Mouse (Mus musculus) cortical plate, adult 2 months (tissue): ENCODE data around the gene Shf.

ENCODE experiments used
- CTCF ChIP-seq: fragments of 200-500 bp; IDR thresholded peaks from 2 replicates; pipeline ENCODE4 v1.5.1; 2011; ENCODE audit warnings: mild to moderate bottlenecking, control low read depth, low read length; ENCODE audit not compliant: insufficient read depth; ENCODE audit errors: extremely low read depth
- POLR2A ChIP-seq: fragments of 200-500 bp; IDR thresholded peaks from 2 replicates; pipeline ENCODE4 v1.6.1; 2011; ENCODE audit warnings: mild to moderate bottlenecking, low read length, control low read depth; ENCODE audit not compliant: insufficient read depth; ENCODE audit errors: extremely low read depth

DNA sequence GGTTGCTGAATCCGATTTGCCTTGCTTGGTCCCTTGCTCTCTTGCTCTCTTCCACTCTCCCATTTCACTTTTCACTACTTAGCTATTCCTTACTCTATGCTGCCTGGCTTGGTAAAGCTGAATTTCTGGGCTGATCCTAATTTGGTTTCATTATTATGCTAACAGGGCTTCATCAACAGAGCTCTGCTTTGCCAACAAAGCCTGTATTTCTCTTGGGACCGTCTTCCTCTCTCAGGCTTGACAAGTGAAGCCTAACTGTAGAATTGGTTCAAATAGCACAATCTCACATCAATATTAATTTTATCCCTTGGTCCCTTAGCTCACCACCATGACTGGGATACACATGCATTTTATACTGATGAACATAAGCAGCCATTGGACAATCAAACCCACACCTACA is 57.4 kb downstream of the Shf start:
- no peak for TF ChIP-seq POLR2A
- no peak for TF ChIP-seq CTCF
